Mouse (Mus musculus) liver, embryonic 14.5 days (tissue): ENCODE data around the gene Pbxip1. TPM values are rescaled to one million over a fixed set of nuclear protein-coding genes. Genes with fewer than 3 reads are reported as not detected.

Experiments
- ATAC-seq: fragments of 200-750 bp; cut with Nextera tagmentation; 2 replicates; pipeline ENCODE4 v1.8.0; 2017; ENCODE audit warnings: moderate number of reproducible peaks, mild to moderate bottlenecking, moderate library complexity; ENCODE audit not compliant: insufficient read depth
- DNase-seq, 3 experiments: peaks; one replicate each; pipeline ENCODE4 v3.0.0-alpha.2; 2012 to 2013; ENCODE audit warnings: low read depth in 3 of 3, low spot score in 3 of 3
- H3K27ac ChIP-seq: fragments of 300-500 bp; sonication (generic); 2 replicates; pipeline ENCODE4 v1.5.1; 2014; ENCODE audit warnings: moderate library complexity, mild to moderate bottlenecking, control low read depth, inconsistent platforms
- H3K27me3 ChIP-seq: fragments of 300-500 bp; sonication (generic); 2 replicates; pipeline ENCODE4 v1.6.1; 2014; ENCODE audit warnings: mild to moderate bottlenecking, low read length, moderate library complexity; ENCODE audit not compliant: control insufficient read depth, insufficient read depth
- H3K36me3 ChIP-seq: fragments of 300-500 bp; sonication (generic); replicated peaks from 2 replicates; pipeline ENCODE4 v1.6.1; 2014; ENCODE audit warnings: low read depth; ENCODE audit not compliant: control insufficient read depth, insufficient read depth
- H3K4me1 ChIP-seq, 2 experiments: fragments of 200-500 bp in 1 of 2; fragments of 300-500 bp in 1 of 2; sonication (generic) in 1 of 2; replicated peaks; 2 replicates each; pipeline ENCODE4 v1.6.1; 2012 to 2014; ENCODE audit warnings: antibody characterized with exemption in 1 of 2, inconsistent platforms in 1 of 2, low read length in 1 of 2; ENCODE audit not compliant: control insufficient read depth in 2 of 2, insufficient read depth in 2 of 2
- H3K4me2 ChIP-seq: fragments of 300-500 bp; sonication (generic); 2 replicates; pipeline ENCODE4 v1.6.1; 2014; ENCODE audit warnings: low read depth, mild to moderate bottlenecking, control low read depth, moderate library complexity
- H3K4me3 ChIP-seq, 2 experiments: fragments of 200-500 bp in 1 of 2; fragments of 300-500 bp in 1 of 2; sonication (generic) in 1 of 2; 2 replicates each; pipeline ENCODE4 v1.5.1; 2012 to 2014; ENCODE audit warnings: low read depth in 2 of 2, low read length in 2 of 2, mild to moderate bottlenecking in 2 of 2, control low read depth in 1 of 2, inconsistent platforms in 1 of 2, moderate library complexity in 1 of 2; ENCODE audit not compliant: insufficient read depth in 1 of 2
- H3K9ac ChIP-seq: fragments of 300-500 bp; sonication (generic); replicated peaks from 2 replicates; pipeline ENCODE4 v1.6.1; 2014; ENCODE audit warnings: mild to moderate bottlenecking, control low read depth, moderate library complexity
- H3K9me3 ChIP-seq: fragments of 300-500 bp; sonication (generic); 2 replicates; pipeline ENCODE4 v1.6.1; 2016; ENCODE audit warnings: low read length, mixed read lengths; ENCODE audit not compliant: control insufficient read depth
- CTCF ChIP-seq: IDR thresholded peaks from 2 replicates; pipeline ENCODE4 v1.5.1; 2016; ENCODE audit warnings: antibody characterized with exemption, low read depth, control low read depth
- EP300 ChIP-seq: IDR thresholded peaks from 2 replicates; pipeline ENCODE4 v1.6.1; 2016; ENCODE audit warnings: antibody characterized with exemption, low read depth
- WGBS: fragments of 180-500 bp; shearing (Covaris S2); extraction: QIAGEN DNeasy Blood & Tissue Kit; methylation state at CpG from one replicate; pipeline ENCODE4 v1.1.7; 2014; ENCODE audit not compliant: insufficient replicate concordance; 5-methylcytosine and 5-hydroxymethylcytosine counted together
- polyA plus RNA-seq, 2 experiments: library from polyadenylated mRNA; depleted of rRNA in 1 of 2; stranded (reverse) in 1 of 2; unstranded in 1 of 2; fragments of >200 nt; fragmentation: Nextera tagmentation in 1 of 2; extraction: Ambion mirVana in 1 of 2; gene quantifications; 2 replicates each; pipeline versions ENCODE4 v1.2.1 to v1.2.3; 2012 to 2014

Gene Pbxip1
- polyA plus RNA-seq, 2 experiments = 2.8 to 3.1 TPM

- ATAC-seq = no peak
- DNase-seq = no peak
- H3K4me2 ChIP-seq = no peak overlapping the region
- peaks cover 10 to 30% of the 10 kb centered on the region in 2 experiments for H3K4me1 ChIP-seq
- H3K9me3 ChIP-seq = no peaks in the 10 kb centered on the region
- no peak overlapping the region for H3K4me3 ChIP-seq
- no peaks in the 10 kb centered on the region for H3K36me3 ChIP-seq
- WGBS = 85% methylated on average over 1 of the region's 1 CpGs
- H3K27me3 ChIP-seq = no peaks in the 10 kb centered on the region
- H3K27ac ChIP-seq = no peak overlapping the region
- no peak overlapping the region for H3K9ac ChIP-seq
- TF ChIP-seq EP300 (no peak), CTCF (no peak)
These were observed 19.3 kb downstream of the Pbxip1 start for GRCm38 (mm10) chr3:89455786-89456285.

DNA sequence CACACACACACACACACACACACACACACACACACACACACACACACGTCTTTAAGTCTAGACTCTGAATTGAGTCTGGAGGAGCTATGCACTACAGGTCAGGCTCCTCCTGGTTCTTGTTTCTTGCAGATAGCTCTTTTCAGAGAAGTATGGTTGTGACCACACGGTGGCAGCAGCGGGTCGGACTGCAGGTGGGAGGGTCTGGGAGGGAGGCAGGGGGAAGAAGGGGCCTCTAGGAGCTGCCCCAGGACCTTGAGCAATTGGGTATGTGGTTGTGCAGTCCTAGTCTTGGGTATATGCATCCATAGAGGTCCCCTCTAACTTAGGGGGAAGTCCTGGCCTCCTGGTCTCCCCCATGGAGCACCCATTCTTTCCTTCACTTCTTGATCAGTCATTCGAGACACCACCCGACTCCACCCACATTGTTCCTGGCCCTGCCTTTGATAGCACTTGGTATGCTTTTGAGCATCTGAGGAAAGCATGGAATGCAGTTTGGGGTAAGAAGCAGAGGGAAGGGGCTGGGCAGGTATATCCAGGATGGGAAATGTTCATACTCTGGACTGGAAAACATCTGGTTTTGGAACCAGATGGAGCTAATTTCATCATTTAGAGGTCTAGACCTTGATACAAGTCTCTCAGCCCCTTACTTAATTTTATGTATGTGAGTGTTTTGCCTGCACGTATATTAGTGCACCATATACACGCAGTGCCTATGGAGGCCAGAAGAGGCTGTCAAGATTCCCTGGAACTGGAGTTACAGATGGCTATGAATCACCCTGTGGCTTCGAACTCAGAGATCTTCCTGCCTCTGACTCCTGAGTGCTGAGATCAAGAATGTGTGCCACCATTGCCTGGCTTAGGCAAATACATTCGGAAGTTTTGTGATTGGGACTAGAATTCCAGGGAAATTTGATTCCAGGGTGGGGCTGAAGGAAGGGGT lies 20.5 kb downstream of the Pbxip1 start:
- peak; percentile 32; the same call in 1 of the 2 replicates for ATAC-seq
- peak; percentile 94 for TF ChIP-seq CTCF
- TF ChIP-seq EP300 = no peak

DNA sequence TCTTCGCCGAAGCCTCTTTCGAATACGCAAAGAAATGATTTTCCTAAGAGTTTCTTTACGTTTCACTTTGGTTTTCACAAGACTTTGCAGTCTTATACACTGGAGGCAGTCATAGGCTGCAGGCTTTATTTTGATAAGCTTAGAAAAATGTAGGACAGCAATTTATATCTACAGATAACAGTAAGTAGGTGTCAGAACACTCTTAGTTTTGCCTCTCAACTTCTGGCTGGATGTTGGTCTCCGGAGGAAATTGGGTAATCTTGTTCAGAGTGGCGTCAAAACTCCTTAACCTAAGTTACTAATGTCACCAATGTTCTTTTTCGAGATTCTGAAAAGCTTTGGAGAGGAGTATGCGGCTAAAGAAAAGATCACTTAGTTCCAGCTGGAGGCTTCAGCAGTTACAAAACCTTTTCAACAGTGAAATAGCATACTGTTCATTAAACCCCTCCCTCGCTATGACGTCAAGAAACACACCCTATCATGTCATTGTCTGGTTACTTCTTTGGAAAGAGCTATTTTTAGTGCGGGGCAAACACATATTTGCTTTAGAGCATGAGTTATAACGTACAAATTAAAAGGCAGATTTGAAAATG lies 22.0 kb downstream of the Pbxip1 start:
- WGBS = 43% methylated on average over 13 of the region's 13 CpGs
- H3K36me3 ChIP-seq = no peaks in the 10 kb centered on the region
- peak in 1 of 3 experiments; percentile 73 for DNase-seq
- H3K4me3 ChIP-seq = peak overlapping the region; percentile 0 to 73; a peak in 2 of 4 replicates
- H3K9ac ChIP-seq = no peak overlapping the region
- no peaks in the 10 kb centered on the region for H3K9me3 ChIP-seq
- peak overlapping the region; percentile 21; the same call in 1 of the 2 replicates for H3K27ac ChIP-seq
- peaks cover 10 to 28% of the 10 kb centered on the region in 2 experiments for H3K4me1 ChIP-seq
- no peak for TF ChIP-seq EP300
- TF ChIP-seq CTCF = no peak
- no peaks in the 10 kb centered on the region for H3K27me3 ChIP-seq
- H3K4me2 ChIP-seq = peak overlapping the region; percentile 68
- peak; percentile 72 for ATAC-seq

More for the DNA sequence above, 20.5 kb downstream of the Pbxip1 start:
- DNase-seq = peak; percentile 66 to 71 (median 69)
- Histone ChIP-seq H3K9ac (no peak overlapping the region), H3K4me3 (no peak overlapping the region; a peak in 1 of 4 replicates), H3K27me3 (no peaks in the 10 kb centered on the region), H3K4me2 (peak overlapping the region; percentile 37), H3K27ac (no peak overlapping the region), H3K4me1 (peaks cover 10 to 28% of the 10 kb centered on the region in 2 experiments), H3K9me3 (no peaks in the 10 kb centered on the region), H3K36me3 (no peaks in the 10 kb centered on the region)
- WGBS = 32% methylated on average over 10 of the region's 10 CpGs

- DNase-seq = peak; percentile 89 to 91 (median 90)
- TF ChIP-seq EP300 = no peak
- no peak for TF ChIP-seq CTCF
- H3K27me3 ChIP-seq = no peaks in the 10 kb centered on the region
These were observed 22.7 kb downstream of the Pbxip1 start for GRCm38 (mm10) chr3:89458965-89459807.

More at GRCm38 (mm10) chr3:89458965-89459807, 22.7 kb downstream of the Pbxip1 start:
- Histone ChIP-seq H3K27ac (peak overlapping the region; percentile 54), H3K4me1 (peaks cover 10 to 28% of the 10 kb centered on the region in 2 experiments), H3K9ac (peak overlapping the region; percentile 73), H3K9me3 (no peaks in the 10 kb centered on the region), H3K4me3 (peak overlapping the region; percentile 73 to 90), H3K36me3 (no peaks in the 10 kb centered on the region), H3K4me2 (peak overlapping the region; percentile 68)
- ATAC-seq = peak; percentile 90
- WGBS = under 1% methylated on average over 34 of the region's 36 CpGs
